Mouse (Mus musculus): ENCODE measurements around the gene Irs3.

GRCm38 (mm10) chr5:137677859-137678258, 32.3 kb upstream of the Irs3 start:
- no peak for TF ChIP-seq POLR2A (IDR thresholded peaks at IDR 0.05; ENCODE audit: low read depth, low read length)
- TF ChIP-seq CTCF (IDR thresholded peaks at IDR 0.05; ENCODE audit: extremely low read depth, insufficient read depth, insufficient read length, insufficient replicate concordance), result no peak
